Mouse (Mus musculus) cortical plate, adult 2 months (tissue): ENCODE measurements around the gene Olfr806. TPM values are rescaled to one million over a fixed set of nuclear protein-coding genes. Genes with fewer than 3 reads are reported as not detected.

Experiments
- H3K27ac ChIP-seq: fragments of 200-500 bp; 2 replicates; pipeline ENCODE4 v1.5.1; 2012; ENCODE audit warnings: low read length, control low read depth, inconsistent platforms; ENCODE audit not compliant: insufficient read depth
- H3K4me1 ChIP-seq: fragments of 200-500 bp; 2 replicates; pipeline ENCODE4 v1.6.1; 2011; ENCODE audit warnings: low read length; ENCODE audit not compliant: control insufficient read depth, insufficient read depth
- H3K4me3 ChIP-seq: fragments of 200-500 bp; 2 replicates; pipeline ENCODE4 v1.5.1; 2011; ENCODE audit warnings: mild to moderate bottlenecking, low read length, control low read depth; ENCODE audit not compliant: insufficient read depth
- CTCF ChIP-seq: fragments of 200-500 bp; IDR thresholded peaks from 2 replicates; pipeline ENCODE4 v1.5.1; 2011; ENCODE audit warnings: mild to moderate bottlenecking, control low read depth, low read length; ENCODE audit not compliant: insufficient read depth; ENCODE audit errors: extremely low read depth
- POLR2A ChIP-seq: fragments of 200-500 bp; IDR thresholded peaks from 2 replicates; pipeline ENCODE4 v1.6.1; 2011; ENCODE audit warnings: mild to moderate bottlenecking, low read length, control low read depth; ENCODE audit not compliant: insufficient read depth; ENCODE audit errors: extremely low read depth
- polyA plus RNA-seq: library from polyadenylated mRNA; depleted of rRNA; stranded (reverse); fragments of >200 nt; gene quantifications from 2 replicates; pipeline ENCODE4 v1.2.3, GENCODE M21; 2012; rRNA removed

The Olfr806 gene
- polyA plus RNA-seq: not detected in 2 replicates

GRCm38 (mm10) chr10:129741821-129742220 is at the start of gene Olfr806:
Gene Olfr806 (minus strand): TSS chr10:129741921.
- Histone ChIP-seq H3K27ac (no peak within 1 kb of the TSS), H3K4me1 (no peaks in the 10 kb centered on the region), H3K4me3 (no peak within 1 kb of the TSS)
- TF ChIP-seq CTCF (no peak), POLR2A (no peak)

GRCm38 (mm10) chr10:129778123-129778522 is 36.4 kb upstream of the Olfr806 start:
- no peak for TF ChIP-seq POLR2A
- Histone ChIP-seq H3K27ac (no peak overlapping the region), H3K4me3 (no peak overlapping the region), H3K4me1 (no peaks in the 10 kb centered on the region)

GRCm38 (mm10) chr10:129774338-129774737 is 32.6 kb upstream of the Olfr806 start, which contains the start of gene Olfr809:
Gene Olfr809 (plus strand): TSS chr10:129774638.
- no peak within 1 kb of the TSS for H3K4me3 ChIP-seq
- H3K27ac ChIP-seq: no peak within 1 kb of the TSS
- TF ChIP-seq POLR2A: no peak
- TF ChIP-seq CTCF: no peak
- H3K4me1 ChIP-seq: no peaks in the 10 kb centered on the region

- Histone ChIP-seq H3K27ac (no peak within 1 kb of the TSS), H3K4me3 (no peak within 1 kb of the TSS), H3K4me1 (no peaks in the 10 kb centered on the region)
- TF ChIP-seq CTCF (no peak), POLR2A (no peak)
These were observed 23.5 kb upstream of the Olfr806 start, which contains the start of gene Olfr808 for GRCm38 (mm10) chr10:129765182-129765581. Gene Olfr808 (plus strand): TSS chr10:129765482.

DNA sequence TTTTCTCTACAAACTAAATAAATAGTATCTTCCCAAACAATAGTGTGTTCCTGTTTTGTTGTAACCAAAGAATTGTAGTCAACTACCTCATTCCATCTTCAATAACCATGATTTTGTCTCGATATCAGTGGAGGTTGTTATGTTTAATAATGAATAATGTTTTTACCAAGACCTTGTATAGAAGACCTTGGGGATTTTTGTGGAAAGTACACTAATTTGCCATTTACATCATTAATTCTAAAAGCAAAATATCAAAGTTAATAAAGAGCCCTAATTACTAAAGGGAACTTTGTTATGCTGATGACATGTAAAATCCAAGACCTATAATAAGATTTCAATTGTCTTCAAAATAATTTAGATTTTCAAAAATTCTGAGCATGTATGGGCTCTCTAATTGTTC is 16.0 kb upstream of the Olfr806 start, which contains the start of gene Olfr807:
TSS of gene Olfr807 (minus strand) at position 101 of the 400 bp plus-strand sequence.
- H3K4me3 ChIP-seq: no peak within 1 kb of the TSS
- TF ChIP-seq POLR2A (no peak), CTCF (no peak)
- no peak within 1 kb of the TSS for H3K27ac ChIP-seq
- no peaks in the 10 kb centered on the region for H3K4me1 ChIP-seq

DNA sequence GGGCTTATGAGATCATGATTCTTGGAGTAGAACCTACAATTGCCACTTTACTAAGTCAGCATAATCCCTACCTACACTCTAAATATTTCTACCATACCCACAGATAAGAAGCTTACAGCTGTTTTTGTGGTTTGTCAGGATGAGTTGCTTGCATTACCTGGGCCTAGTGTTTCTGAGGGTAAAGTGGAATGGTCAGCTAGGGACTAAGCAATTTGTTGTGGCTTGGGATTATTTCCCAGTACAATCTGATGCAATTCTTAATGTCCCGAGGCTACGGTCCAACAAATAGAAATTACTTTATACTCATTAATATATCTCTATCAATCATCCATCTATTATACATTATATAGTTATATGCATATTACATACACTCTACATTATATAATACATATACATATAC is 12.4 kb downstream of the Olfr806 start, which contains the start of gene Olfr805:
TSS of gene Olfr805 (minus strand) at position 101 of the 400 bp plus-strand sequence.
- Histone ChIP-seq H3K4me1 (no peaks in the 10 kb centered on the region), H3K4me3 (no peak within 1 kb of the TSS), H3K27ac (no peak within 1 kb of the TSS)
- TF ChIP-seq CTCF (no peak), POLR2A (no peak)

DNA sequence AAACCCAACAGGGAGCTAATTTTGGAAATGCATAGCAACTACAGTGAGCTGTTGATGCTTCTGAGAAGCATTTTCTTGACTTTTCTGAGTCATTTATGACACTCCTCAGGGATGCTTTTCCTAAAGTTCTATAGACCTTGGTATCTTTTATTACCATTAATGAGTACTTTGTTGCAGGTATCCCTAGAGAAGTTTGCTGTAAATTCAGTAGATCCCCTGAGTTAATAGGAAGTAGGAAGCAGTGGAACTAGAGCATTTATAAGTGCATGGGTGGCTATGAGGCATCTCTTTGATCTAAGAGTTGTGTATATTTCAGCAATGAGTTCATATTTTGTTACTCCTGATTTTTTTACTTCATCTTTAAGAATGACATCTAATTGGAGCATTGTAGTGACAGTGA is 38.8 kb downstream of the Olfr806 start, which contains the start of gene Olfr804:
TSS of gene Olfr804 (plus strand) at position 301 of the 400 bp plus-strand sequence.
- H3K27ac ChIP-seq: no peak within 1 kb of the TSS
- H3K4me1 ChIP-seq: no peaks in the 10 kb centered on the region

GRCm38 (mm10) chr10:129694186-129694585 is 47.5 kb downstream of the Olfr806 start, which contains the start of gene Olfr803:
Gene Olfr803 (minus strand): TSS chr10:129694286.
- Histone ChIP-seq H3K27ac (no peak within 1 kb of the TSS), H3K4me1 (no peaks in the 10 kb centered on the region), H3K4me3 (no peak within 1 kb of the TSS)
- TF ChIP-seq POLR2A (no peak), CTCF (no peak)

More for the DNA sequence above, 38.8 kb downstream of the Olfr806 start, which contains the start of gene Olfr804:
- H3K4me3 ChIP-seq: no peak within 1 kb of the TSS
- TF ChIP-seq POLR2A: no peak

- no peak within 1 kb of the TSS for H3K27ac ChIP-seq
- no peak within 1 kb of the TSS for H3K4me3 ChIP-seq
- TF ChIP-seq POLR2A (no peak), CTCF (no peak)
- no peaks in the 10 kb centered on the region for H3K4me1 ChIP-seq
These were observed 53.7 kb downstream of the Olfr806 start, which contains the start of gene Olfr802 for GRCm38 (mm10) chr10:129688069-129688468. Gene Olfr802 (minus strand): TSS chr10:129688169.

Other genes starting within 250 kb of the Olfr806 start
- not detected in 2 replicates for gene Olfr790, start 243.4 kb downstream of the Olfr806 start, polyA plus RNA-seq
- gene Olfr791, start 220.1 kb downstream of the Olfr806 start, polyA plus RNA-seq: not detected in 2 replicates
- gene Olfr792, start 202.8 kb downstream of the Olfr806 start, polyA plus RNA-seq: not detected in 2 replicates
- gene Olfr794, start 174.3 kb downstream of the Olfr806 start, polyA plus RNA-seq: not detected in 2 replicates
- not detected in 2 replicates for gene Olfr796, start 129.4 kb downstream of the Olfr806 start, polyA plus RNA-seq
- not detected in 2 replicates for gene Olfr798, start 114.0 kb downstream of the Olfr806 start, polyA plus RNA-seq
- not detected in 2 replicates for gene Olfr799, start 104.4 kb downstream of the Olfr806 start, polyA plus RNA-seq
- not detected in 2 replicates for gene Olfr800, start 84.2 kb downstream of the Olfr806 start, polyA plus RNA-seq
- gene Olfr801, start 68.1 kb downstream of the Olfr806 start, polyA plus RNA-seq: not detected in 2 replicates
- not detected in 2 replicates for gene Olfr802, start 53.8 kb downstream of the Olfr806 start, polyA plus RNA-seq
- not detected in 2 replicates for gene Olfr803, start 47.6 kb downstream of the Olfr806 start, polyA plus RNA-seq
- not detected in 2 replicates for gene Olfr804, start 38.7 kb downstream of the Olfr806 start, polyA plus RNA-seq
- not detected in 2 replicates for gene Olfr805, start 12.5 kb downstream of the Olfr806 start, polyA plus RNA-seq
- gene Olfr807, start 15.9 kb upstream of the Olfr806 start, polyA plus RNA-seq: not detected in 2 replicates
- not detected in 2 replicates for gene Olfr808, start 23.6 kb upstream of the Olfr806 start, polyA plus RNA-seq
- not detected in 2 replicates for gene Olfr809, start 32.7 kb upstream of the Olfr806 start, polyA plus RNA-seq
- gene Olfr810, start 53.0 kb upstream of the Olfr806 start, polyA plus RNA-seq: not detected in 2 replicates
- not detected in 2 replicates for gene Olfr811, start 62.5 kb upstream of the Olfr806 start, polyA plus RNA-seq
- gene Olfr812, start 104.2 kb upstream of the Olfr806 start, polyA plus RNA-seq: not detected in 2 replicates
- not detected in 2 replicates for gene Olfr813, start 113.4 kb upstream of the Olfr806 start, polyA plus RNA-seq
- not detected in 2 replicates for gene Olfr814, start 137.9 kb upstream of the Olfr806 start, polyA plus RNA-seq
- gene Olfr815, start 163.9 kb upstream of the Olfr806 start, polyA plus RNA-seq: not detected in 2 replicates
- gene Olfr816, start 173.7 kb upstream of the Olfr806 start, polyA plus RNA-seq: not detected in 2 replicates
- not detected in 2 replicates for gene Olfr818, start 207.2 kb upstream of the Olfr806 start, polyA plus RNA-seq
- gene Olfr819, start 225.3 kb upstream of the Olfr806 start, polyA plus RNA-seq: not detected in 2 replicates
- gene Olfr247, start 234.2 kb upstream of the Olfr806 start, polyA plus RNA-seq: not detected in 2 replicates
- not detected in 2 replicates for gene Gm10310, start 243.1 kb upstream of the Olfr806 start, polyA plus RNA-seq